Mouse (Mus musculus) hindbrain, embryonic 14.5 days (tissue): ENCODE measurements around the gene Opcml. TPM values are rescaled to one million over a fixed set of nuclear protein-coding genes. Genes with fewer than 3 reads are reported as not detected.
A peak's percentile ranks its signal among the peaks of the same experiment; 100 is the strongest.

Experiments
- ATAC-seq: fragments of 200-750 bp; cut with Nextera tagmentation; 2 replicates; pipeline ENCODE4 v1.8.0; 2017; ENCODE audit warnings: moderate number of reproducible peaks, mild to moderate bottlenecking, moderate TSS enrichment, moderate library complexity; ENCODE audit not compliant: low FRiP score
- DNase-seq: peaks from one replicate; pipeline ENCODE4 v3.0.0-alpha.2; 2015; ENCODE audit warnings: low spot score
- H3K27ac ChIP-seq: fragments of 300-500 bp; sonication (generic); 2 replicates; pipeline ENCODE4 v1.5.1; 2014; ENCODE audit warnings: mild to moderate bottlenecking, moderate library complexity
- H3K27me3 ChIP-seq: fragments of 300-500 bp; sonication (generic); 2 replicates; pipeline ENCODE4 v1.6.1; 2014; ENCODE audit warnings: mild to moderate bottlenecking, low read length, mixed read lengths; ENCODE audit not compliant: control insufficient read depth, insufficient read depth
- H3K36me3 ChIP-seq: fragments of 300-500 bp; sonication (generic); replicated peaks from 2 replicates; pipeline ENCODE4 v1.6.1; 2014; ENCODE audit not compliant: control insufficient read depth, insufficient read depth
- H3K4me1 ChIP-seq: fragments of 300-500 bp; sonication (generic); replicated peaks from 2 replicates; pipeline ENCODE4 v1.6.1; 2014; ENCODE audit warnings: antibody characterized with exemption, low read length, mixed read lengths; ENCODE audit not compliant: control insufficient read depth, insufficient read depth
- H3K4me2 ChIP-seq: fragments of 300-500 bp; sonication (generic); replicated peaks from 2 replicates; pipeline ENCODE4 v1.6.1; 2014; ENCODE audit warnings: mild to moderate bottlenecking, moderate library complexity
- H3K4me3 ChIP-seq: fragments of 300-500 bp; sonication (generic); replicated peaks from 2 replicates; pipeline ENCODE4 v1.5.1; 2014; ENCODE audit warnings: mild to moderate bottlenecking, low read length
- H3K9ac ChIP-seq: fragments of 300-500 bp; sonication (generic); 2 replicates; pipeline ENCODE4 v1.6.1; 2014
- H3K9me3 ChIP-seq: fragments of 300-500 bp; sonication (generic); 2 replicates; pipeline ENCODE4 v1.6.1; 2016; ENCODE audit warnings: low read length; ENCODE audit not compliant: control insufficient read depth
- WGBS: fragments of 180-500 bp; shearing (Covaris S2); extraction: QIAGEN DNeasy Blood & Tissue Kit; methylation state at CpG from one replicate; pipeline ENCODE4 v1.1.7; 2014; 5-methylcytosine and 5-hydroxymethylcytosine counted together
- polyA plus RNA-seq: library from polyadenylated mRNA; unstranded; fragments of >200 nt; fragmentation: Nextera tagmentation; extraction: Ambion mirVana; gene quantifications from 2 replicates; pipeline ENCODE4 v1.2.1, GENCODE M21; 2014

The Opcml gene
- polyA plus RNA-seq, 1 experiment from 2014 or later = 42.9 TPM

DNA sequence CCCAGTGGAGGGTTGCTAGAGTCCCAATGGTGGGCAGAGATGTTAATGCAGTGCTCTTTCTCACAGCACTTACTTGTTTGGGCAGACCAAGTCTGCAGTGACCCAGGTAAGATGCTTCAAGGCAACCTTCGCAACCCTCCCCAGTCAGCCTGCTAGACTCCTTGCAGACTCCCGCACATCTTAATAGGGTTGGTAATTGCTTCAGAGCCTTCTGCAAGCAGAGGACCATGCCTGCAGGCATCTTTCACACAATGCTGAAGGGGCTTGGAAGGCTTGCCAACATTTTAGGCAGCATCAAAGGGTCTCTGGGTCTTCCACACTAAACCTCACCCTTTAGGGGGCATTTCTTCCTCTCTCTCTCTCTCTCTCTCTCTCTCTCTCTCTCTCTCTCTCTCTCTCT is 1.7 kb downstream of the Opcml start:
- H3K4me3 ChIP-seq = peak overlapping the region; percentile 42
- no peaks in the 10 kb centered on the region for H3K4me1 ChIP-seq
- no peaks in the 10 kb centered on the region for H3K36me3 ChIP-seq
- peaks cover 4% of the 10 kb centered on the region; the same call in 1 of the 2 replicates for H3K27me3 ChIP-seq
- H3K27ac ChIP-seq = no peak overlapping the region
- DNase-seq (peak; percentile 24), ATAC-seq (no peak)
- no peaks in the 10 kb centered on the region for H3K9me3 ChIP-seq
- H3K4me2 ChIP-seq = peak overlapping the region; percentile 67
- H3K9ac ChIP-seq = peak overlapping the region; percentile 59
- WGBS = 45% methylated on average over 2 of the region's 2 CpGs

DNA sequence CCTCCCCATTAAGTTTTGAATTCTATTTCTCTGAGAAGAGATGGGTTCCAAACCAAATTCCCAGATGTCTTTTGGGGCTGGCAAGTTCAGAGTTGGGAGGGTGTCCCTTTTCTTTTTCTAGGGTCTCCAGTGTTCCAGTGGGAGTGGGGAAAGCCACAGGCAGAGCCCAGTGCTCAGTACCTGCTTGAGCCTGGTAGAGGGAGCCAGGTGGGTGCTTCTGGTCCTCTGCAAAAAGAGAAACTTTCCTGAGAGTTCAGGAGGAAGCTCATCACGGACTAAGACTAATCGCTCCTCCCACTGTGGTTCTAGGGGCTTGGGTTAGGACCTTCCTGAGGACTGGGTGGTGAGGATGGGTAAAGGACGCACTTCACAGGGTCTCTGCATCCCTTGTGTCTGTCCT is 2.4 kb downstream of the Opcml start:
- H3K36me3 ChIP-seq = no peaks in the 10 kb centered on the region
- H3K4me1 ChIP-seq = no peaks in the 10 kb centered on the region
- no peaks in the 10 kb centered on the region for H3K9me3 ChIP-seq
- H3K27ac ChIP-seq = no peak overlapping the region
- 77% methylated on average over 3 of the region's 3 CpGs for WGBS
- peak overlapping the region; percentile 27 for H3K4me2 ChIP-seq
- H3K4me3 ChIP-seq = no peak overlapping the region
- H3K27me3 ChIP-seq = peaks cover 4% of the 10 kb centered on the region; the same call in 1 of the 2 replicates
- H3K9ac ChIP-seq = no peak overlapping the region
- DNase-seq = no peak
- no peak for ATAC-seq

DNA sequence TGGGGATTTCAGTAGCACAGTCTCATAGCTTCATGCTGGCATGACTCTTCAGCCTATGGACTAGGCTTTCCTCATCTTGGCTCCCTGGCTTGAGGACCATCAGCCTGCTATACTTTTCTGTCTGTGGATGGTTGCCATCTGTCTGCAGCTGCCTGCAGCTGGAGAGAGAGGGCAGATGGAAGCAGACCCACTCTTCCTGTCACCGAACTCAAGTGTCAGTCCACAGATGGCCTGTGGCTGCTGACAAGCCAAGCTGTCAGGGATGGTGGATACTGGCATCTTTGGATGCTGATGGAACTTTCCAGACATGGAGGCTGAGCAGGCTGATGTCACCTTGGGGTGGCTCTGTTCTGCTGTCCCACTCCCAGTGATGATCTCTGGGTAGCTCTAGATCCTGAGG is 6.0 kb downstream of the Opcml start:
- H3K27ac ChIP-seq = no peak overlapping the region

DNA sequence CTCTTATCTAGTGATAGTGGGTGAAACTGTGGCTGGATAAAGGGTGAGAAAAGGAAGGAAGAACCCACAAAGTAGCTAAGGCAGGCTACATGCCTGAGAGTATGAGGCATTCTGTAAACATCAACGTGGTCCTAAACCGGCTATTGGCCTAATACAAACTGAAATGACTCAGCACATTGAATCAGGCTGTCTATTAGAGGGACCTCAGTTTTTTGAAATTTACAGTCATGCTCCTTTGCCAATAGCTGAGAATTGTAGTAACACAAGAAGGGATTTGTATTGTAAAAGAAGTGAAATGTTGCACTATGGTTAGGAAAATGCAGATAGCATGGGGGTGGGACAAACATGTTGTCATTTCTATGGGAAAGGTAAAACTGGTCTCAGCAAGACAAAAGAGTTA is 10.4 kb downstream of the Opcml start:
- 90% methylated on average over 2 of the region's 2 CpGs for WGBS
- H3K4me1 ChIP-seq = no peaks in the 10 kb centered on the region
- no peak for ATAC-seq
- H3K4me2 ChIP-seq = no peak overlapping the region
- H3K9me3 ChIP-seq = no peaks in the 10 kb centered on the region
- H3K27ac ChIP-seq = no peak overlapping the region
- no peak for DNase-seq
- H3K4me3 ChIP-seq = no peak overlapping the region
- H3K9ac ChIP-seq = no peak overlapping the region
- H3K36me3 ChIP-seq = no peaks in the 10 kb centered on the region
- no peaks in the 10 kb centered on the region for H3K27me3 ChIP-seq

More for the DNA sequence above, 6.0 kb downstream of the Opcml start:
- WGBS = 96% methylated on average over 1 of the region's 1 CpGs
- Histone ChIP-seq H3K4me2 (no peak overlapping the region), H3K9ac (no peak overlapping the region), H3K4me3 (no peak overlapping the region), H3K36me3 (no peaks in the 10 kb centered on the region), H3K9me3 (no peaks in the 10 kb centered on the region), H3K27me3 (peaks cover 4% of the 10 kb centered on the region; the same call in 1 of the 2 replicates), H3K4me1 (no peaks in the 10 kb centered on the region)
- ATAC-seq (no peak), DNase-seq (no peak)

DNA sequence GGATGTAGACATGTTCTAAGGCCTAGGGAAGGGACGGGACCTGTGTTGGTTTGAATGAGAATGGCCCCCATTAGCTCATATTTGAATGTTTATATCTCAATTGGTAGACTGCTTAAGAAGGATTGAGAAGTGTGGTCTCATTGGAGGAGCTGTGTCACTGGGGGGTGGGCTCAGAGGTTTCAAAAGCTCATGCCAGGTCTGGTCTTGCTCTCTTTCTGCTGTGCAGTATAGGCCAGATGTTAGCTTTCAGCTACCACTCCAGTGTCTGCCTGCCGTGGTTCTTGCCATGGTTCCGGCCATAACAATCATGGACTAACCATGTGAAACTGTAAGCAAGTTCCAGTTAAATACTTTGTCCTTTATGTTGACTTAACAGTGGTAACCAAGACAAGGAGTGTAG is 11.2 kb downstream of the Opcml start:
- WGBS = 93% methylated on average over 3 of the region's 3 CpGs

DNA sequence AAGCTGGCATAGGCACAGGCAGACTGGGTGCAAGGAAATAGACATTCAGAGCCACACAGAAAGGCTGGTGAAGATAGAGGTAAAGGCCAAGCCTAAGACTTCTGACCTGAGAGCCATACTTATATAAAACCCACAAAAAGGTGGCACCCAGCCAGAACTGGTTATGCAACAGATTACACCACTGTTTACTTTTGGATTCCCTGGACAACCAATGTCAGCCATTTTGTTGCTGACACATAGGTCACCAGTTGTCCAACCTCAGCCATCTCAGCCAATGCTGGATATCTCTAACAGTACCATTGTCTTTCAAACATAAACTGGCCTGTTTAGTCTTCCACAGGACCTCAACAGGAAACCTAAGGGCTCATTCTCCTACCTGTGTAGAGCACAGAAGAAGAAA is 11.8 kb downstream of the Opcml start:
- Histone ChIP-seq H3K4me3 (no peak overlapping the region), H3K4me1 (no peaks in the 10 kb centered on the region), H3K36me3 (no peaks in the 10 kb centered on the region), H3K9ac (no peak overlapping the region), H3K9me3 (no peaks in the 10 kb centered on the region), H3K27me3 (no peaks in the 10 kb centered on the region), H3K27ac (no peak overlapping the region), H3K4me2 (no peak overlapping the region)
- no peak for DNase-seq
- no peak for ATAC-seq

More for the DNA sequence above, 11.2 kb downstream of the Opcml start:
- Histone ChIP-seq H3K4me3 (no peak overlapping the region), H3K27me3 (no peaks in the 10 kb centered on the region), H3K4me2 (no peak overlapping the region), H3K4me1 (no peaks in the 10 kb centered on the region), H3K9ac (no peak overlapping the region), H3K27ac (no peak overlapping the region), H3K9me3 (no peaks in the 10 kb centered on the region), H3K36me3 (no peaks in the 10 kb centered on the region)
- DNase-seq = no peak
- ATAC-seq = no peak

DNA sequence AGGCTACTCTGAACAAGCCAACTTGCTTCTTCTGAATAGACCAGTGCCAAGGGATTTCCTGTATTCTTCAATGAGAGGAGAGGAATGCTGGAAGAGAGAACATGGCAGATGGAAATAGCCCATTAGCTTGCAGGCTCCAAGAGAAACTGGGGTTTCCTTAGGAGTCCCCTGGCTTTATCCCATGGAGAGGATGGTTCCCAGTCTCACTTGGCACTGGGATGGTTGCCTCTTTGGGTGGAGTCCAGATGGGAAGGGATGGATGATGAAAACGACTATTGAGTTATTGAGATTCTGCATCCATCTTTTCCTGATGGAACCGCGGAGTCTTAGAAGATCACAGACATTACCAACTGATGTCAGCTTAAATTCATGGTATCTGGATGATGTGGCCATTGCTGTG is 13.9 kb downstream of the Opcml start:
- Histone ChIP-seq H3K9ac (no peak overlapping the region), H3K9me3 (no peaks in the 10 kb centered on the region), H3K27ac (no peak overlapping the region), H3K4me1 (no peaks in the 10 kb centered on the region), H3K4me2 (no peak overlapping the region), H3K4me3 (no peak overlapping the region), H3K36me3 (no peaks in the 10 kb centered on the region), H3K27me3 (no peaks in the 10 kb centered on the region)
- DNase-seq (no peak), ATAC-seq (no peak)
- 91% methylated on average over 3 of the region's 3 CpGs for WGBS

DNA sequence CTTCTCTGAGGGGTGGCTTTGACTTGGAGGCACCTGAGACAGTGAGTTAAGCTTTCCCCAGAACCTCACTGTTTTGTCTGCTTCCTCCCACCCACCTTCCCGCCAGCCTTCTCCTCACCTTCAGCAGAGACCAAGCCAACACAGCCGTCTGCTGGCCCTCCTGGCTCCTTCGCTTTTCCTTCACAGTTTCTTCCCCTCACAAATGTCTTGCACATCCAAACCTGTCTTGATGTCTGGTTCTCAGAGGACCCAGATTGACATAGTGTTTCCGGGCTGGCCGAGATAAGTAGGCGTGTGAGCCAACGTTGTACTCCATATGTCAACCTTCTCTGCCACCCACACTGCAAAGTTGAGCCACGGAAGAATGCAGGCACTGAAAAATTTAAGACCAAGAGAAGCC is 19.2 kb downstream of the Opcml start:
- Histone ChIP-seq H3K36me3 (no peaks in the 10 kb centered on the region), H3K4me2 (no peak overlapping the region), H3K9ac (no peak overlapping the region), H3K4me3 (no peak overlapping the region), H3K27ac (no peak overlapping the region), H3K9me3 (no peaks in the 10 kb centered on the region), H3K27me3 (no peaks in the 10 kb centered on the region), H3K4me1 (no peaks in the 10 kb centered on the region)
- ATAC-seq = no peak
- 93% methylated on average over 8 of the region's 8 CpGs for WGBS
- no peak for DNase-seq

DNA sequence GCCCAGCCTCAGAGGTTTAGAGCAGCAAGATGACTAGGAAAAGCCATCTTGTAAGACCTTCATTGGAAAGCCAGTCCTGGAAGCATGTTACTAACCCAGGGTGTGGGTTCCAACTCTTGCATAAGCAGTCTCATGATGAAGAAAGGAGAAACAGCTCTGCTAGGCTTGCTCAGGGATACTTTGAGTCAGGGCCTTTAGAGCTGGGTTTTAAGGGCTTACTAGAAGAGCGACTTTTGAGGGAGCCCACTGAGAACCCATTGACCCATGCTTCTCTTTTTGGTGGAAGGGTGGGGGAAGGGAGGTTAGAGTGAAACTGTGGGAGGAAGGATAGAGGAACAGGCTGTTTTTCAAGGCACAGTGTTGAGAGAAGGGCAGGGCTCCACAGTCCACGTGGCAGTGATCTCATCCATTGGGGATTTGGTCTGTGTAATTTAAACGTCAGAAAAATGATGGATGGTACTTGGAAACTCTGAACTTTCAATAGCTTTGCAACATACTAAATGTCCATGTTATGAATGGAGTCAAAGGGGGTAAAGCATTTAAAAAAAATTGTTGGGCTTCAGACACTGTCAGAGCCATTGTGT is 22.7 kb downstream of the Opcml start:
- H3K4me3 ChIP-seq = no peak overlapping the region
- no peak overlapping the region for H3K9ac ChIP-seq
- H3K9me3 ChIP-seq = no peaks in the 10 kb centered on the region
- DNase-seq = no peak
- no peak for ATAC-seq
- no peak overlapping the region for H3K4me2 ChIP-seq
- 32% methylated on average over 3 of the region's 3 CpGs for WGBS
- no peaks in the 10 kb centered on the region for H3K4me1 ChIP-seq
- H3K36me3 ChIP-seq = no peaks in the 10 kb centered on the region
- no peak overlapping the region for H3K27ac ChIP-seq
- no peaks in the 10 kb centered on the region for H3K27me3 ChIP-seq

DNA sequence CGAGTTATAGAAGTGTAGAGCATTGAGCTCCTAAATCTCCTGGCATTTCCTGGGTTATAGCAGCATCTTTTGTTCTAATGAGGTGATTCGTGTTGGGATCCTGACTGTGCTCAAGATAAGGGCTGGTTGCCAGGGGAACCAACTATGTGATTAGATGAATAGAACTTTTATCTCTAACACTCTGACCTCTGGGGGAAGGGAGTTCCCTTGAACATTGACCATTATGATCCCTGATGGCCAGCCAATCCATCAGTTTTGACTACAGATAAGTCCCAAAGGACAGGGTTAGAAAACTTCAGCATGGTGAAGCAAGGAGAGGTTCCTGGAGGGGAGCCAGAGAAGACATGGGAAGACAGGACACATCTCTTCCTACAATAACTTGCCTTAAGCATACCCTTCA is 23.6 kb downstream of the Opcml start:
- DNase-seq (no peak), ATAC-seq (no peak)
- Histone ChIP-seq H3K4me3 (no peak overlapping the region), H3K9ac (no peak overlapping the region), H3K27me3 (no peaks in the 10 kb centered on the region), H3K9me3 (no peaks in the 10 kb centered on the region), H3K4me2 (no peak overlapping the region), H3K36me3 (no peaks in the 10 kb centered on the region), H3K27ac (no peak overlapping the region), H3K4me1 (no peaks in the 10 kb centered on the region)
- 16% methylated on average over 2 of the region's 2 CpGs for WGBS
